Mouse (Mus musculus): Measurements from ENCODE around the gene Ttc39d. TPM values are rescaled to one million over a fixed set of nuclear protein-coding genes. Genes with fewer than 3 reads are reported as not detected.
"Not testable (repeated sequence)": the region's sequence is repeated elsewhere in the genome, so short reads cannot be mapped to it uniquely, and the experiment has no call there.

Ttc39d gene
- polyA plus RNA-seq, 1 experiment = 0.20 TPM

DNA sequence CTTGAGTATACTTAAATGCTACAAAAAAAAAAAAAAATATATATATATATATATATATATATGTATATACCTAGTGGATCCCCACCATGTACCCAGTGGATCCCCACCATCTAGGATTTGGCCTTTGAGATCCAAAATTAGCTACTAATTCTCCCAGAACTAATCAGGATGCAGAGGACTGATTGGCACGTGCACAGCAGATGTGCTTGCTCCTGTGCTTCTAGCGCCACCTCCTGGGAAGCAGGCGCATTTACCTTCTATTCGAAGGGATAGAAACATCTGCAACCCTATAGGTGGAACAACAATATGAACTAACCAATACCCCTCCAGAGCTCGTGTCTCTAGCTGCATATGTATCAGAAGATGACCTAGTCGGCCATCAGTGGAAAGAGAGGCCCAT, 27.3 kb upstream of the Ttc39d start:
- Histone ChIP-seq H3K9me3 (no peaks in the 10 kb centered on the region), H3K27me3 (replicated peaks) (peaks cover 5% of the 10 kb centered on the region), H3K4me1 (peaks cover 5% of the 10 kb centered on the region), H3K4me3 (replicated peaks) (no peak overlapping the region), H3K36me3 (replicated peaks; ENCODE audit: low read length) (no peaks in the 10 kb centered on the region)
- no peak for TF ChIP-seq GATA1 (IDR thresholded peaks at IDR 0.05; ENCODE audit: borderline replicate concordance, low read length)
- no peak for TF ChIP-seq FLI1 (IDR thresholded peaks at IDR 0.05; ENCODE audit: low read length)

- peaks cover under 1% of the 10 kb centered on the region for H3K4me1 ChIP-seq
- no peaks in the 10 kb centered on the region for H3K36me3 ChIP-seq (replicated peaks; ENCODE audit: low read length)
- H3K4me3 ChIP-seq (replicated peaks) = no peak overlapping the region
- H3K9me3 ChIP-seq = no peaks in the 10 kb centered on the region
- peaks cover 5% of the 10 kb centered on the region for H3K27me3 ChIP-seq (replicated peaks)
- no peak for TF ChIP-seq GATA1 (IDR thresholded peaks at IDR 0.05; ENCODE audit: borderline replicate concordance, low read length)
- no peak for TF ChIP-seq FLI1 (IDR thresholded peaks at IDR 0.05; ENCODE audit: low read length)
Measured at GRCm38 (mm10) chr17:80180468-80180867, 26.8 kb upstream of the Ttc39d start.

DNA sequence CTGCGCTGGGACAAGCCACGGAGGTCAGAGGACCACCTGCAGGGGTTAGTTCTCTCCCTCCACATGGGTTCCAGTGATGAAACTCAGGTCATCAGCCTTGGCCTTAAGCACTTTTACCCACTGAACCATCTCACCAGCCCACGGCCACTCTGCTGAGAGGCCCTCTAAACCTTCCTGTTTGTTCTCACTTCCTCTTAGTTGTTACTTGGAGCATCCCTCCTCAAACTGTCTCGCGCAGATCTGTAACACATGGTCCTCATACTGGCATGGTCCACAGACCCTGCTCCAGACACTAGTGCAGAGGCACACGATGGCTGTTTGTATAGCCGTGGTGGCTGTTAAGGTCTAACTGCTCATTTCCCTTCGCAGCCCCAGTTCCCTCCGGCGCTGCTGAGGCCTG, 23.6 kb upstream of the Ttc39d start:
- Histone ChIP-seq H3K4me1 (no peaks in the 10 kb centered on the region), H3K27me3 (replicated peaks) (peaks cover 7% of the 10 kb centered on the region), H3K9me3 (peaks cover 10% of the 10 kb centered on the region), H3K36me3 (replicated peaks; ENCODE audit: low read length) (no peaks in the 10 kb centered on the region), H3K4me3 (replicated peaks) (no peak overlapping the region)
- TF ChIP-seq GATA1 (IDR thresholded peaks at IDR 0.05; ENCODE audit: borderline replicate concordance, low read length) (no peak), FLI1 (IDR thresholded peaks at IDR 0.05; ENCODE audit: low read length) (no peak)

- no peak overlapping the region for H3K4me3 ChIP-seq (replicated peaks)
- H3K4me1 ChIP-seq = no peaks in the 10 kb centered on the region
- H3K9me3 ChIP-seq = 0 out of 2 replicates have a peak, but pooled peaks cover 3% of the 10 kb centered on the region
- peaks cover 38% of the 10 kb centered on the region for H3K36me3 ChIP-seq (replicated peaks; ENCODE audit: low read length)
- TF ChIP-seq FLI1 (IDR thresholded peaks at IDR 0.05; ENCODE audit: low read length) = no peak
- no peak for TF ChIP-seq GATA1 (IDR thresholded peaks at IDR 0.05; ENCODE audit: borderline replicate concordance, low read length)
- H3K27me3 ChIP-seq (replicated peaks) = peaks cover 3% of the 10 kb centered on the region
Measured at GRCm38 (mm10) chr17:80193075-80193474, 14.2 kb upstream of the Ttc39d start.

DNA sequence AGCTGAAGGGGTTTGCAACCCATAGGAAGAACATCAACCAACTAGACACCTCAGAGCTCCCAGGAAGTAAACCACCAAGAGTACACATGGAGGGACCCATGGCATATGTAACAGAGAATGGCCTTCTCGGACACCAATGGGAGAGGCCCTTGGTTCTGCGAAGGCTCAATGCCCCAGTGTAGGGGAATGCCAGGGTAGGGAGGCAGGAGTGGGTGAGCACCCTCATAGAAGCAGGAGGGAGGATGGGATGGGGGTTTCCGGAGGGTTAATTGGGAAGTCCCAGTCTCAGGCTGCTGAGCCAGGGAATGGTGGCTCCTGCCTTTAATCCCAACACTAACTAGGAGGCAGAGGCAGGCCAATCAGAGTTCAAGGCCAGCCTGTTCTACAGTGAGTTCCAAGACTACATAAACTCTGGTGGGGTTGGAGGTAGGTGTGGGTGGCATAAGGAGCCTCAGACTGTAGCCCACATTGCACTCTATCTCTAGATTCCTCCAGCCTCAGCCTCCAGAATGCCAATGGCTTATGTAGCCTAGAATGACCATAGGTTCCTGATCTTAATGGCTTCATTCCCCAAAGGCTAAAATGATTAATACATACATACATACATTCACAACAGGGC, 8.0 kb upstream of the Ttc39d start:
- Histone ChIP-seq H3K9me3 (no peaks in the 10 kb centered on the region), H3K36me3 (replicated peaks; ENCODE audit: low read length) (peaks cover 89% of the 10 kb centered on the region), H3K4me3 (replicated peaks) (no peak overlapping the region), H3K4me1 (no peaks in the 10 kb centered on the region; the same call in 1 of the 2 replicates), H3K27me3 (replicated peaks) (no peaks in the 10 kb centered on the region)
- no peak for TF ChIP-seq FLI1 (IDR thresholded peaks at IDR 0.05; ENCODE audit: low read length)

DNA sequence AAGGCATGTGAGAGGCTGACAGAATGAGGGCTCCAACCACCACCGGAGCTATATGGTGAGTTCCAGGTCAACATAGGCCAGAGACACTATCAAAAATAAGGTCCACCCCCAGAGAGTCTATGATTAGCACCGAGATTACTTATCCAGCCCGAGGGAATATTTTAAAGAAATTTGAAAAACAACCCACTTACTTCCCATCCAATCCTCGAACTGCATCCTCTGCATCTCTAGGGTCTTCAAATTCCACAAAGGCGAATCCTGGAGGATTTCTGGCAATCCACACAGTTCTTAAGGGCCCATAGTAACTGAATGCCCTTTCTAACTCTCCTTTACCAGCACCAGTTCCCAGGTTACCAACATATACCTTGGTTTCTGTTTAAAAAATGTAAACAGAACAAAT, 1.6 kb upstream of the Ttc39d start:
- no peak for TF ChIP-seq FLI1 (IDR thresholded peaks at IDR 0.05; ENCODE audit: low read length)
- Histone ChIP-seq H3K36me3 (replicated peaks; ENCODE audit: low read length) (peaks cover 46% of the 10 kb centered on the region), H3K4me1 (peaks cover 14% of the 10 kb centered on the region), H3K9me3 (no peaks in the 10 kb centered on the region), H3K4me3 (replicated peaks) (peak overlapping the region; percentile 99), H3K27me3 (replicated peaks) (no peaks in the 10 kb centered on the region)

- Histone ChIP-seq H3K36me3 (replicated peaks; ENCODE audit: low read length) (peaks cover 40% of the 10 kb centered on the region), H3K27me3 (replicated peaks) (no peaks in the 10 kb centered on the region), H3K4me1 (peaks cover 14% of the 10 kb centered on the region), H3K9me3 (no peaks in the 10 kb centered on the region), H3K4me3 (replicated peaks) (peak overlapping the region; percentile 99)
- TF ChIP-seq GATA1 (IDR thresholded peaks at IDR 0.05; ENCODE audit: borderline replicate concordance, low read length) (no peak), FLI1 (IDR thresholded peaks at IDR 0.05; ENCODE audit: low read length) (no peak)
Measured at GRCm38 (mm10) chr17:80206301-80206670, 974 bp upstream of the Ttc39d start.

- not testable (repeated sequence) for H3K27me3 ChIP-seq (replicated peaks); H3K36me3 ChIP-seq (replicated peaks; ENCODE audit: low read length); H3K4me1 ChIP-seq; H3K9me3 ChIP-seq; H3K4me3 ChIP-seq (replicated peaks)
Measured at GRCm38 (mm10) chr17:80213998-80214397, 6.7 kb downstream of the Ttc39d start.

- TF ChIP-seq GATA1 (IDR thresholded peaks at IDR 0.05; ENCODE audit: borderline replicate concordance, low read length) (no peak), FLI1 (IDR thresholded peaks at IDR 0.05; ENCODE audit: low read length) (no peak)
- Histone ChIP-seq H3K36me3 (replicated peaks; ENCODE audit: low read length) (no peaks in the 10 kb centered on the region), H3K9me3 (no peaks in the 10 kb centered on the region), H3K27me3 (replicated peaks) (peaks cover 7% of the 10 kb centered on the region), H3K4me1 (peaks cover 15% of the 10 kb centered on the region), H3K4me3 (replicated peaks) (no peak overlapping the region)
Measured at GRCm38 (mm10) chr17:80220131-80220530, 12.9 kb downstream of the Ttc39d start.

GRCm38 (mm10) chr17:80221202-80221601, 13.9 kb downstream of the Ttc39d start:
- Histone ChIP-seq H3K27me3 (replicated peaks) (peaks cover 4% of the 10 kb centered on the region), H3K9me3 (no peaks in the 10 kb centered on the region), H3K4me1 (peaks cover 16% of the 10 kb centered on the region), H3K4me3 (replicated peaks) (no peak overlapping the region), H3K36me3 (replicated peaks; ENCODE audit: low read length) (no peaks in the 10 kb centered on the region)
- TF ChIP-seq GATA1 (IDR thresholded peaks at IDR 0.05; ENCODE audit: borderline replicate concordance, low read length) (no peak), FLI1 (IDR thresholded peaks at IDR 0.05; ENCODE audit: low read length) (no peak)

Data from megakaryocyte, embryonic 14.5 days (primary cell).